Mouse (Mus musculus): ENCODE measurements around the gene Sugct. TPM values are rescaled to one million over a fixed set of nuclear protein-coding genes. Genes with fewer than 3 reads are reported as not detected.

Gene Sugct
- polyA plus RNA-seq, 1 experiment, result 4.7 TPM

GRCm38 (mm10) chr13:16816747-16817146, 878.6 kb downstream of the Sugct start:
- no peak for DNase-seq

GRCm38 (mm10) chr13:16812268-16812667, 883.1 kb downstream of the Sugct start:
- WGBS, result 89% methylated on average over 2 of the region's 2 CpGs
- no peaks in the 10 kb centered on the region for H3K4me1 ChIP-seq (ENCODE audit: control insufficient read depth, insufficient read depth, low read length)
- H3K27ac ChIP-seq (ENCODE audit: insufficient read depth, low read length), result no peak overlapping the region
- H3K4me3 ChIP-seq (replicated peaks; ENCODE audit: insufficient read depth, low read depth, low read length), result no peak overlapping the region
- DNase-seq, result no peak
- TF ChIP-seq POLR2A (IDR thresholded peaks at IDR 0.05; ENCODE audit: borderline replicate concordance, insufficient read depth, low read length) (no peak), CTCF (IDR thresholded peaks at IDR 0.05; ENCODE audit: borderline replicate concordance, insufficient read depth, low read depth, low read length) (no peak)
- no peaks in the 10 kb centered on the region for H3K27me3 ChIP-seq (ENCODE audit: control insufficient read depth, insufficient read depth, low read length)

More at GRCm38 (mm10) chr13:16816747-16817146, 878.6 kb downstream of the Sugct start:
- WGBS, result 76% methylated on average over 5 of the region's 5 CpGs
- TF ChIP-seq POLR2A (IDR thresholded peaks at IDR 0.05; ENCODE audit: borderline replicate concordance, insufficient read depth, low read length) (no peak), CTCF (IDR thresholded peaks at IDR 0.05; ENCODE audit: borderline replicate concordance, insufficient read depth, low read depth, low read length) (no peak)
- Histone ChIP-seq H3K4me1 (ENCODE audit: control insufficient read depth, insufficient read depth, low read length) (no peaks in the 10 kb centered on the region), H3K4me3 (replicated peaks; ENCODE audit: insufficient read depth, low read depth, low read length) (no peak overlapping the region), H3K27me3 (ENCODE audit: control insufficient read depth, insufficient read depth, low read length) (no peaks in the 10 kb centered on the region), H3K27ac (ENCODE audit: insufficient read depth, low read length) (no peak overlapping the region)

Other genes with a start within 250 kb of the Sugct start
- 7.5 and 7.8 TPM in 2 replicates for gene Mplkip, start 361 bp downstream of the Sugct start, polyA plus RNA-seq (2012; rRNA removed)
- gene Cdk13, start 109.5 kb upstream of the Sugct start, polyA plus RNA-seq (2012; rRNA removed), result 31.0 and 32.4 TPM in 2 replicates
- gene Rala, start 248.7 kb upstream of the Sugct start, polyA plus RNA-seq (2012; rRNA removed), result 47.5 and 51.5 TPM in 2 replicates